Mouse (Mus musculus): ENCODE measurements around the gene Rrm1. TPM values are rescaled to one million over a fixed set of nuclear protein-coding genes. Genes with fewer than 3 reads are reported as not detected.

Rrm1 gene
- polyA plus RNA-seq, 1 experiment from 2014 or later = 153 TPM

Other genes starting within 250 kb of the Rrm1 start
- 14.0 and 14.5 TPM in 2 replicates for gene Nup98, start 231.5 kb upstream of the Rrm1 start, polyA plus RNA-seq (2015; fragmentation: Nextera tagmentation; extraction: Ambion mirVana)
- gene Pgap2, start 231.5 kb upstream of the Rrm1 start, polyA plus RNA-seq (2015; fragmentation: Nextera tagmentation; extraction: Ambion mirVana) = 24.8 and 25.2 TPM in 2 replicates
- gene Rhog, start 185.6 kb upstream of the Rrm1 start, polyA plus RNA-seq (2015; fragmentation: Nextera tagmentation; extraction: Ambion mirVana) = 49.5 and 56.3 TPM in 2 replicates
- gene Stim1, start 173.9 kb upstream of the Rrm1 start, polyA plus RNA-seq (2015; fragmentation: Nextera tagmentation; extraction: Ambion mirVana) = 15.8 and 16.2 TPM in 2 replicates
- gene Olfr543, start 40.0 kb downstream of the Rrm1 start, polyA plus RNA-seq (2015; fragmentation: Nextera tagmentation; extraction: Ambion mirVana) = 0.30 and 0.43 TPM in 2 replicates
- gene Olfr544, start 46.6 kb downstream of the Rrm1 start, polyA plus RNA-seq (2015; fragmentation: Nextera tagmentation; extraction: Ambion mirVana) = 0.05 and 0.08 TPM in 2 replicates
- not detected in 2 replicates for gene Olfr545, start 57.9 kb downstream of the Rrm1 start, polyA plus RNA-seq (2015; fragmentation: Nextera tagmentation; extraction: Ambion mirVana)
- gene Olfr547, start 93.1 kb downstream of the Rrm1 start, polyA plus RNA-seq (2015; fragmentation: Nextera tagmentation; extraction: Ambion mirVana) = not detected in 2 replicates
- gene Olfr548-ps1, start 99.2 kb downstream of the Rrm1 start, polyA plus RNA-seq (2015; fragmentation: Nextera tagmentation; extraction: Ambion mirVana) = not detected in 2 replicates
- gene Olfr549, start 108.2 kb downstream of the Rrm1 start, polyA plus RNA-seq (2015; fragmentation: Nextera tagmentation; extraction: Ambion mirVana) = not detected in 2 replicates
- 0.25 and 0.37 TPM in 2 replicates for gene Trim21, start 123.8 kb downstream of the Rrm1 start, polyA plus RNA-seq (2015; fragmentation: Nextera tagmentation; extraction: Ambion mirVana)
- gene Olfr550, start 129.7 kb downstream of the Rrm1 start, polyA plus RNA-seq (2015; fragmentation: Nextera tagmentation; extraction: Ambion mirVana) = not detected in 2 replicates
- gene Olfr551, start 150.2 kb downstream of the Rrm1 start, polyA plus RNA-seq (2015; fragmentation: Nextera tagmentation; extraction: Ambion mirVana) = not detected in 2 replicates
- not detected in 2 replicates for gene Olfr552, start 156.1 kb downstream of the Rrm1 start, polyA plus RNA-seq (2015; fragmentation: Nextera tagmentation; extraction: Ambion mirVana)
- gene Olfr553, start 176.5 kb downstream of the Rrm1 start, polyA plus RNA-seq (2015; fragmentation: Nextera tagmentation; extraction: Ambion mirVana) = not detected in 2 replicates
- gene Olfr554, start 196.7 kb downstream of the Rrm1 start, polyA plus RNA-seq (2015; fragmentation: Nextera tagmentation; extraction: Ambion mirVana) = not detected in 2 replicates
- not detected in 2 replicates for gene Olfr555, start 217.1 kb downstream of the Rrm1 start, polyA plus RNA-seq (2015; fragmentation: Nextera tagmentation; extraction: Ambion mirVana)
- not detected in 2 replicates for gene Olfr556, start 223.2 kb downstream of the Rrm1 start, polyA plus RNA-seq (2015; fragmentation: Nextera tagmentation; extraction: Ambion mirVana)
- 1.1 and 1.5 TPM in 2 replicates for gene Trim68, start 245.6 kb downstream of the Rrm1 start, polyA plus RNA-seq (2015; fragmentation: Nextera tagmentation; extraction: Ambion mirVana)